Mouse (Mus musculus) liver, embryonic 14.5 days (tissue): ENCODE results near the gene Rad51b.

Source experiments
- CTCF ChIP-seq: IDR thresholded peaks from 2 replicates; pipeline ENCODE4 v1.5.1; 2016; ENCODE audit warnings: antibody characterized with exemption, low read depth, control low read depth
- EP300 ChIP-seq: IDR thresholded peaks from 2 replicates; pipeline ENCODE4 v1.6.1; 2016; ENCODE audit warnings: antibody characterized with exemption, low read depth

DNA sequence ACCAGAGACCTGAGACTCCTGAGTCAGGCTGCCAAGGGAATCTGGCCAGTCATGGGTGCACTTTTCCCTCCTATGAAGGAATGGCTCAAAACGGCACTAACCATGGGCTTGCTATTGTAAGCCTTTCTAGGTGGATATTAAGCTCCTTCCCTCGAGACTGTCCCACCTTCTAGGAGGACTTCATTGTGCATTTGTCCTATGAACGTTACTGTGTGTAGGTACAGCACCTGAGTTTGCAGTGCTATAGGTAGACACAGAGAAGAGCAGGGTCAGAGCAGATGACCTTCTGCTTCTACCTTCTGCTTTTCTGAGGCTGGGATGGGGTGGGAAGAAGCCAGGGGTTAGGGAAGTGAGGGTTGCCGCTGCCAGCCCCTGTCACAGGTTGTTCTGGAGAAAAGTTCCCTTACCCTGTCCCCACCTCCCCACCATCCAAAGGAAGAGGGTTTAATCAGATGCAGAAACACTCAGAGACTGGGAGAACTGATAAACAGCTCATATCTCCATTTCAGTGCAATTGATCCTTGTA is 329.5 kb downstream of the Rad51b start:
- TF ChIP-seq CTCF (no peak), EP300 (no peak)
